Mouse (Mus musculus) megakaryocyte, embryonic 14.5 days (primary cell): Measurements from ENCODE around the gene Ppm1k. TPM values are rescaled to one million over a fixed set of nuclear protein-coding genes. Genes with fewer than 3 reads are reported as not detected.
"Not testable (repeated sequence)": the region's sequence is repeated elsewhere in the genome, so short reads cannot be mapped to it uniquely, and the experiment has no call there.

ENCODE experiments used
- H3K27me3 ChIP-seq: replicated peaks from 2 replicates; pipeline ENCODE3; 2012; ENCODE audit warnings: inconsistent platforms
- H3K36me3 ChIP-seq: replicated peaks from 2 replicates; pipeline ENCODE3; 2012; ENCODE audit warnings: low read length, inconsistent platforms, mixed read lengths
- H3K4me1 ChIP-seq: 2 replicates; pipeline ENCODE4 v1.6.1; 2012; ENCODE audit warnings: inconsistent platforms
- H3K4me3 ChIP-seq: replicated peaks from 2 replicates; pipeline ENCODE3; 2012; ENCODE audit warnings: moderate library complexity, mild to moderate bottlenecking, inconsistent platforms
- H3K9me3 ChIP-seq: 2 replicates; pipeline ENCODE4 v1.6.1; 2012; ENCODE audit warnings: inconsistent platforms
- FLI1 ChIP-seq: IDR thresholded peaks from 2 replicates; pipeline ENCODE4 v1.6.1; 2012; ENCODE audit warnings: low read length, inconsistent platforms, mixed read lengths
- GATA1 ChIP-seq: IDR thresholded peaks from 3 replicates; pipeline ENCODE4 v1.6.1; 2012; ENCODE audit warnings: mixed read lengths, low read length, inconsistent platforms, borderline replicate concordance
- polyA plus RNA-seq: library from polyadenylated mRNA; stranded (reverse); fragments of >175 nt; gene quantifications from 2 replicates; pipeline ENCODE4 v1.2.3, GENCODE M21; 2012; ENCODE audit warnings: low replicate concordance; ENCODE audit not compliant: insufficient read depth

Gene Ppm1k
- polyA plus RNA-seq, 1 experiment, result 0.08 TPM

DNA sequence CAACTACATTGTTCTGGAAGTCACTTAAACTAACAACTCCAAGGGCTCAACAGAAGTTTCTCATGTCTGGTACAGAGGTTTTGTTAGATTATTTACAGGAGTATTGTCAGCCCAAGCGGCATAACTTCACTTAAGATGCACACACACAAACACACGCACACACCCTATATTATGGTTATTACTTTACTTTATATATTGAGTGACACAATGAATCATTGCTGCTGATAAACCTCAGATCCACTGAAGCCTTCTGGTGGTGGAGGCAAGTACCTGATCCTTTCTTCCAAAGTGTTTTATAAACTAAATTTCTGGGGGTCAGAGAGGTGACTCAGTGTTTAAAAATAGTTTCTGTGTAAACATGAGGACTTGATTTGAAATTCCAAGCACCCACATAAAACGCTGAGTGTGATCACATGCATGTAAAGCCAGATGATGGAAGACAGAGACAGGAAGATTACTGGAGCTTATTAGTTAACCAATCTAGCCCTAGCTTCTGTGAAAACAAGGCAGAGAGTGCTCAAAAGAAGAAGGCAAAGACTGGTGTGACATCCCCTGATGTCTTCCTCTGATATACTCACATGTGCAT, 16.0 kb upstream of the Ppm1k start:
- H3K9me3 ChIP-seq, result no peaks in the 10 kb centered on the region
- no peaks in the 10 kb centered on the region for H3K4me1 ChIP-seq
- no peak for TF ChIP-seq FLI1
- TF ChIP-seq GATA1, result no peak
- H3K4me3 ChIP-seq, result no peak overlapping the region
- peaks cover 1% of the 10 kb centered on the region for H3K27me3 ChIP-seq
- H3K36me3 ChIP-seq, result no peaks in the 10 kb centered on the region

DNA sequence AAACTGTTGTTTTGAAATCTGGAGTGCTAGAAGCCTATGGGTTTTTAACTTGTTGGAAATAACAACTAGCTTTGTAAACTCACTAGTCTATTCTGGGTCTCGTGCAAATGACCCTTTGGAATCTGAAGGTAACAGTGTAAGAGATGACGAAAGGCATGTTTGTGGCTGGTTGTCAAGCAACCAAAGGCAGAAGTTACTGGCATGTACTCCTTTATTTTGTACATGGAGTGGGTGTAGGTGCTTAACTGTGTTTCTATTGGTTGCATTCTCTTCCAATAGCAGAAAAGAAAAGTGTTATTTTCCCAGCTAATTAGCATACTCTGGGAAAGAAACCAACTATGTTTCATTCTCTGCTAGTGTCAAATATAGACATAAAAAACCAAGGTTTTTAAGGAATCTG, 9.6 kb upstream of the Ppm1k start:
- Histone ChIP-seq H3K36me3 (no peaks in the 10 kb centered on the region), H3K9me3 (no peaks in the 10 kb centered on the region), H3K4me1 (peaks cover 13% of the 10 kb centered on the region), H3K4me3 (no peak overlapping the region), H3K27me3 (no peaks in the 10 kb centered on the region)
- no peak for TF ChIP-seq FLI1
- no peak for TF ChIP-seq GATA1

DNA sequence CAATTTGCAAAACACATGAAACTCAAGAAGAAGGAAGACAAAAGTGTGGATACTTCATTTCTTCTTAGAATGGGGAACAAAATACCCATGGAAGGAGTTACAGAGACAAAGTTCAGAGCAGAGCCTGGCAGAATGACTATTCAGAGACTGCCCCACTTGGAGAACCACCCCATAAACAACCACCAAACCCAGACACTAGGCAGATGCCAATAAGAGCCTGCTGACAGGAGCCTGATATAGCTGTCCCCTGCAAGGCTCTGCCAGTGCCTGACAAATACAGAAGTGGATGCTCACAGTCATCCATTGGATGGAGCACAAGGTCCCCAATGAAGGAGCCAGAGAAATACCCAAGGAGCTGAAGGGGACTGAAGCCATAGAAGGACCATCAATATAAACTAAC, 8.3 kb upstream of the Ppm1k start:
- H3K36me3 ChIP-seq, result not testable (repeated sequence)

DNA sequence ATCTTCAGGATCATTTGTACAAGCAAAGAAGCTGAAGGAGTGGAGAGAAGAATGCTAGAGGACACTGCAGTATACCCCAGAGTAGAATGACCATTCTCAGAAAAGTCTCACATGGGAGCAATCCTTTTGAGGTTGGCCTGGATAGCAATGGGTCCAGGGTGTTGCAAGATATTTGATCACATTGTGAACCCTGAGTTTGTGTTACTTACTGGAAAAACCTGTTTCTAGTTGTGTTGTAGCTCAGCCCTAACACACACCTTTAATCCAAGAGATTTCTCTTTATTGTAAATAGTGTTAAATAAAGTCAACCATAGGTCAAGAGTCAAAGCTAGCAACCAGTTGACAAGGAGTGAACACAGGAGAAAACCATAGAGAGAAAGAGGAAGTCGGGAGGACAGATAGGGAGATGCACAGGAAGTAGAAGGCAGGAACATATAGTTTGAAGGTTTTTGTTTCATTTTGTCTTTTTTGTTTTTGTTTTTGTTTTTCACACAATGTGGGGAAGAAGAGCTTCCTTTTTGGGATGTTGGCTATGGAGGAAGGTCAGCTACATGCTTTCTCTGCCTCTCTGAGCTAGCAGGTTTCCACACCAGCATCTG, 6.6 kb upstream of the Ppm1k start:
- TF ChIP-seq FLI1, result no peak
- no peak for TF ChIP-seq GATA1
- Histone ChIP-seq H3K27me3 (no peaks in the 10 kb centered on the region), H3K4me3 (peak overlapping the region; percentile 53), H3K9me3 (no peaks in the 10 kb centered on the region), H3K4me1 (peaks cover 17% of the 10 kb centered on the region), H3K36me3 (no peaks in the 10 kb centered on the region)

More for the DNA sequence above, 8.3 kb upstream of the Ppm1k start:
- H3K4me1 ChIP-seq, result peaks cover 13% of the 10 kb centered on the region
- H3K27me3 ChIP-seq, H3K4me3 ChIP-seq, H3K9me3 ChIP-seq: not testable (repeated sequence)

DNA sequence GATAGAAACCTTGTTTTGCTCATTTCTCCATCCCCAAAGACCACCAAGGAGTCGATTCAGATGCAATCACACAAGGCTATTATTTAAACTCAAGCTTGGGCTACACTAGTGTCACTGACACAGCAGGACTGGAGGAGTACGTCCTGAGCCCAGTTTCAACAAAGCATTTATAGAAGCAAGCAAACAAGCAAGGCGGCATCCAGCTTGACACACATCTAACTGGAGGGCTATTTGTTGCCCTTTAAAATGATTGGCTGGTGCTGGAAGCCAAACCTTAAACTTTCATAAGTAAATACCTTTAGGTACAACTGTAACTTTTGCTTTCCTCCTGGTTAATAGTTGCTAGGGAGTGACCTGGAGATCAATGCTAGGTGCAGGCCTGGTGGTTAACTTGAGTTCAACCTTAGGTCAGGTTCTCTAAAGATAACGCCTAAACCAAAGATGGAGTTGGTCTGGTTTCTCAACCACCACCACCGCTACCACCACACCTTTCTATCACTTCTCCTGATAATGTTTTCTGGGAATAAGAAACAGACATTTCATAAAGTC, 5.8 kb upstream of the Ppm1k start:
- H3K9me3 ChIP-seq, result no peaks in the 10 kb centered on the region
- H3K27me3 ChIP-seq, result no peaks in the 10 kb centered on the region
- H3K4me1 ChIP-seq, result peaks cover 17% of the 10 kb centered on the region
- no peak overlapping the region for H3K4me3 ChIP-seq
- no peak for TF ChIP-seq GATA1
- no peak for TF ChIP-seq FLI1
- H3K36me3 ChIP-seq, result no peaks in the 10 kb centered on the region

DNA sequence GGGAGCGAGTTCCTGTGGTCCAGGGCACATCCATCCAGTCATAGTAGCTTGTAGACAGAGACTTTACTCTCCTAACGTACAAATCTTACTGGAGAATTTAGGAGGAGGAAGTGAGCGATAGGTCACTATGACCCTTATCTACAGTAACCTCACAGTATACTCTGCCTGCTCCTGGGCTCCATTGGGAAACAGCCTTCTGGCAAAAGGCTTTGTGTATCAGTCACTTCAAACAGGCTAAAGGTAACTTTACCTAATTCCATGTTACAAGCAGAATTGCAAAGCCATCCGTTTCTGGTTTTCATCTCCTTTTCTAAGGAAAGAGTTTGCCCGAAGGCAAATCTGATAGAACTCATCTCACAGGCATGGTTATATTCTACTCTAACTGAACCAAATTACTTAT, 2.6 kb upstream of the Ppm1k start:
- Histone ChIP-seq H3K36me3 (no peaks in the 10 kb centered on the region), H3K4me1 (peaks cover 44% of the 10 kb centered on the region), H3K27me3 (no peaks in the 10 kb centered on the region), H3K4me3 (no peak overlapping the region), H3K9me3 (no peaks in the 10 kb centered on the region)
- TF ChIP-seq FLI1, result no peak

DNA sequence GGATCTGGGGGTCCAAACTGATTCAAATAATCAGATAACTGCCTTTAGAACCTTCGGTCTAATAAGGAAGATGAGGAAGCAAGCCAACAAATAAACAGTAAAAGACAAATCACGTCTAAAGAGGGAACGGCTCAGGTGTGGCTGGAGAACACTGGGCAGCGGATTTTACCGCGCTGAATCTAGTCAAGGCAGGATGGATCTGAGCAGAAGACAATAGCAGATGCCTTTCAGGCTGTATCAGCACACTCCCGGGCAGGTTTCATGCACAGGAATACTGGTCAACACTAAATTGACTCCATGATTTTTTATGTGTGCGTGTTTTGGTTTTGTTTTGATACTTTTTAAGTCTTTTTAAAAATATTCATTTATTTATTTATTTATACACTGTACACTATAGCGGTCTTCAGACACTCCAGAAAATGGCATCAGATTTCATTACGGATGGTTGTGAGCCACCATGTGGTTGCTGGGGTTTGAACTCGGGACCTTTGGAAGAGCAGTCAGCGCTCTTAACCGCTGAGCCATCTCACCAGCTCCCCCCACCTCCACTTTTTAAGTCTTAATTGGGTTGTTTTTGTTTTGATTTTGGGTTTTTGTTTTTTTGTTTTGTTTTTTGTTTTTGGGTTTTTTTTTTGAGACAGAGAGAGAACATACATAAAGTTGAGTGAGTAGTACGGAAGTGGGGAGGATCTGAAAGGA, 852 bp upstream of the Ppm1k start:
- Histone ChIP-seq H3K36me3 (no peaks in the 10 kb centered on the region), H3K27me3 (no peaks in the 10 kb centered on the region), H3K4me1 (peaks cover 37% of the 10 kb centered on the region), H3K9me3 (no peaks in the 10 kb centered on the region), H3K4me3 (peak overlapping the region; percentile 93)
- TF ChIP-seq GATA1 (no peak), FLI1 (no peak)

DNA sequence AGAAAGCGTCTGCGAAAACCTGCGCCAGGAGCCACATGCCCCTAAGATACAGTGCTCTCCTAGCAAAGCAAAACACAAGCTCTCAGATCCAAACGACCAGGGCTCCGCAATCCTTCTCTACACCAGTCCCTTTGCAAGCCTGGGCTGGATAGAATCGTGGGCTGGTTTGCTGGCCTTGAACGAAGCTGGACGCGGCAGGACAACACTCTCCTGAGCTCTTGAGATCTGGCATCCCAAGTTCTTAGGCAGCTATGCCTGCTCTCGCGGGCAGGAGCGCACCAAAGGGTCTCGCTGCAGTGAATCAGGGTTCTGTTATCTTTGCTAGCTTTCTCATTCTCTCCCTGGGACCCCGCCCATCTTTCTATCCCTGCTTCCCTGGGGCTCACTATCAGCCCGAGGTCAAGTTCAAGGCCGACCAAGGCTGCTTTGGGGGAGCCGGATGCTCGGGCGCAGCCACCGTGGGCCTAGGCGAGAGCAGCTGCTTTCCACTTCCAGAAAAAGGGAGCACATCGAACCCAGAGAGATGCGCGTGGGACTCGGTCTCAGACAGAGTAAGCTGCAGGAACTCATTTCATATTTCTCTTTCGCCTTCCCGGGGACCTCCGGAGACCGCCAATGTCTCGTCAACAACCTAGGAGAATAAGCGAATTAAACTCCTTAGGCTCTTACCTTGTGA, 519 bp downstream of the Ppm1k start:
- peak overlapping the region; percentile 93 for H3K4me3 ChIP-seq
- TF ChIP-seq GATA1, result no peak
- no peak for TF ChIP-seq FLI1
- peaks cover 37% of the 10 kb centered on the region for H3K4me1 ChIP-seq
- H3K27me3 ChIP-seq, result no peaks in the 10 kb centered on the region
- H3K36me3 ChIP-seq, result no peaks in the 10 kb centered on the region
- H3K9me3 ChIP-seq, result no peaks in the 10 kb centered on the region

DNA sequence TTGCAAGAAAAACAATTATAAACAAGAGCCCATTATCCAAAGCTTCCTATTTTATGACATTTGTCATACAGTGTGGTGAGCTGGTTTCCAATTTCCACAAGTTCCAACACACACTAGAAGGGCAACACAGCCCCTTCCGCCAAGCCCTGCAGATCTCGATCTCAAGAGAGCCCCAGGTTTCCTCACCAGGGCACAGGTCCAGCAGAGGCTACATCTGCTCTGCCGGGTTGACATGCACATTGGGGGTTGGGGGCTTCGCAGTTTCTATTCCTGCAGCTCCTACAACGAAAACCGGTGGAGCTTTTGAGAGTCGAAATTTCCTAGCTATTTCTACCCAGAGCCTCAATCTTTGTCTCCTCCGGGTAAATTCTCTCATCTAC, 1.0 kb downstream of the Ppm1k start:
- Histone ChIP-seq H3K4me3 (peak overlapping the region; percentile 93), H3K27me3 (no peaks in the 10 kb centered on the region), H3K4me1 (peaks cover 38% of the 10 kb centered on the region)

DNA sequence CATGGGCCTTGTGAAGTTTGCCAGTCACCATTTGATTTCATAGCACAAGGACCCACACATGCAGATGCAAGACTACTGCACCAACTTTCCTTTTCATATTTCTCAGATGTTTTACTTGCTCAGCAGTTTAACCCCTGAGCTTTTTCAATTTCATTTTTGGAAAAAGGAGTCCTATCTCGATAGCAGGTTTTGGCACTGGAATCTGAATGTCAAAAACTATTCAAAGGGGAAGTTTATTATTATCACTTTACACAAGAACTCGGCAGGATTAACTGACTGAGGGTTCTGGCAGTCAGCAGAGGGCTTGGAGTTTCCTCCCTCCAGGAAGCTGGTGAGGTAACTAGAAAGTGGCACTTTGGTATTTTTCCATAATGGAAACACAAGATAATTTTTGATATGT, 1.9 kb downstream of the Ppm1k start:
- no peak for TF ChIP-seq GATA1
- no peak for TF ChIP-seq FLI1
- Histone ChIP-seq H3K4me1 (peaks cover 40% of the 10 kb centered on the region), H3K9me3 (no peaks in the 10 kb centered on the region), H3K36me3 (no peaks in the 10 kb centered on the region), H3K4me3 (no peak overlapping the region), H3K27me3 (no peaks in the 10 kb centered on the region)

More for the DNA sequence above, 1.0 kb downstream of the Ppm1k start:
- TF ChIP-seq FLI1, result no peak
- TF ChIP-seq GATA1, result no peak
- H3K36me3 ChIP-seq, result no peaks in the 10 kb centered on the region
- H3K9me3 ChIP-seq, result no peaks in the 10 kb centered on the region
